Mouse (Mus musculus): ENCODE measurements around the gene Mob4.

GRCm38 (mm10) chr1:55186592-55187210 lies 55.7 kb downstream of the Mob4 start:
- TF ChIP-seq POLR2A (IDR thresholded peaks at IDR 0.05; ENCODE audit: borderline replicate concordance, low read depth, low read length) (no peak), CTCF (IDR thresholded peaks at IDR 0.05; ENCODE audit: low read depth, low read length) (no peak)
